Mouse (Mus musculus) ES-E14 (cell line): ENCODE measurements at regions not wholly inside any gene's neighbourhood (a gene's known extent, or its start where the extent isn't known, plus 50 kb on each side); places are given as distances from the start of the nearest gene placed in this dataset.

ENCODE experiments used
- HCFC1 ChIP-seq: IDR thresholded peaks from 2 replicates; pipeline ENCODE4 v1.6.1; 2012; ENCODE audit warnings: low read length, inconsistent platforms, borderline replicate concordance; ENCODE audit not compliant: insufficient read depth
- MAFK ChIP-seq: IDR thresholded peaks from 2 replicates; pipeline ENCODE4 v1.6.1; 2014; ENCODE audit warnings: mild to moderate bottlenecking, low read depth, low read length, inconsistent platforms; ENCODE audit not compliant: insufficient read depth
- ZC3H11A ChIP-seq: IDR thresholded peaks from 2 replicates; pipeline ENCODE4 v1.6.1; 2012; ENCODE audit warnings: low read depth, mild to moderate bottlenecking, inconsistent platforms, low read length, borderline replicate concordance
- ZNF384 ChIP-seq: IDR thresholded peaks from 2 replicates; pipeline ENCODE4 v1.6.1; 2012; ENCODE audit warnings: low read depth, low read length, inconsistent platforms

GRCm38 (mm10) chr8:12108578-12108977 lies 170.0 kb upstream of the A230072I06Rik start:
- TF ChIP-seq HCFC1 (no peak), MAFK (no peak), ZNF384 (no peak), ZC3H11A (no peak)
